Mouse (Mus musculus) liver, embryonic 14 days (tissue): ENCODE results near the gene Prkcsh. TPM values are rescaled to one million over a fixed set of nuclear protein-coding genes. Genes with fewer than 3 reads are reported as not detected.

Experiments
- polyA plus RNA-seq: library from polyadenylated mRNA; depleted of rRNA; stranded (reverse); fragments of >200 nt; gene quantifications from 2 replicates; pipeline ENCODE4 v1.2.3, GENCODE M21; 2012; rRNA removed

Prkcsh gene
- polyA plus RNA-seq: 41.7 and 46.6 TPM in 2 replicates

GRCm38 (mm10) chr9:22002194-22003162 lies at the start of gene Prkcsh, which contains the start of gene Ccdc151:
Gene Prkcsh, plus strand, starts transcription at chr9:22002806.
Gene Ccdc151, minus strand, starts transcription at chr9:22002634.

DNA sequence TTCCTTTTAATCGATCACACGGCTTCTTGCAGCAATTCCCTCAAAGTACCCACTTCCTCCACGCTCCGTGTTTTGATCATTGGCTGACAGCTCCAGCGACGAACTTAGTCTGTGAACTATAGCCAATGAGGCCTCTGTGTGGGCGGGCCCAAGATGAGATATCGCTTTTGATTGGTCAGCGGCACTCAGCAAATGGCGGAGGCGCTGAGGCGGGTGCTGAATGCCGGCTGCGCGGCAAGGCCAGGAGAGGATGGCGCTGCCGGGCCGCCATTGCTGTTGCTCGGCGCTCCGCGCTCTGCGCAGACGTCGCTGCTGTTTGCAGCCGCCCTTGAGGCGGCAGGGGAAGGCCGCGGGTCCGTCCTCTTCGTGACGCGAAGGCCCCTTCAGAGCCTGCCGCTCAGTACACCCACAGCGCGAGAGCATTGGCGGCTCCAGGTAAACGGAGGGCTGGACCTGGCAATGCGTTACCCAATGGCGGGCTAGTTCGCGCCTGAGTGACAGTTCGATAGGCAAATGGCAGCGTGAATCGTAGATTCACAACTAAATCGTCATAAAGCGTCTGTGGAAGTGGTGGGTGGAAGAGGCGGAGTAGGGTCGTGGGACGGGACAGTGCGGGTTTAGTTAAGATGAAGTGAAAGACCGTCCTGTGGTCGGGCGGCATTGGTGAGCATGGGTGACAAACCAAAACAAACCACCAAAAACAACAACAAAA lies 46.9 kb upstream of the Prkcsh start, which contains the start of gene Swsap1:
Swsap1 (plus strand) TSS at position 186 of the 712 bp plus-strand sequence.

GRCm38 (mm10) chr9:21963417-21963816 lies 39.2 kb upstream of the Prkcsh start, which contains the start of gene Epor:
Gene Epor, minus strand, starts transcription at chr9:21963506.

GRCm38 (mm10) chr9:21989230-21990110 lies 13.1 kb upstream of the Prkcsh start, which contains the start of gene Rgl3:
Gene Rgl3, minus strand, starts transcription at chr9:21989446.

DNA sequence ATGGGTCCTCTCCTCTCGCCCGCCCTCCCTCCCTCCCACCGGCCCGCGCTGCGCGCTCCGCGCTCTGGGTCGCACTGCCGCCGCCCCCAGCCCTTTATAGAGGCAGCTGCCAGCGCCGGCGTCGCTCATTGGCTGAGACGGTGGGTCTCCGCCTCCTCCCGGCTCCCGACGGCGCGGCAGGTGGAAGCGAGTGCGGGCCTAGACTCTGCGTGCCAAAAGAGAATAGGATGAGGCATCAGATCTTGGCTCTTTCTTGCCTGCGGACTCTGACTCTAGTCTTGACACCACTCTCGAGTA lies 49.3 kb downstream of the Prkcsh start, which contains the start of gene Elavl3:
Elavl3 (minus strand) TSS at position 66 of the 297 bp plus-strand sequence.

Other genes starting within 250 kb of the Prkcsh start
- 52.4 and 58.5 TPM in 2 replicates for gene Spc24, start 242.5 kb upstream of the Prkcsh start, polyA plus RNA-seq
- gene Kank2, start 204.1 kb upstream of the Prkcsh start, polyA plus RNA-seq: 3.9 and 4.1 TPM in 2 replicates
- 17.9 and 18.5 TPM in 2 replicates for gene Angptl8, start 167.3 kb upstream of the Prkcsh start, polyA plus RNA-seq
- 9.2 and 9.4 TPM in 2 replicates for gene Dock6, start 150.2 kb upstream of the Prkcsh start, polyA plus RNA-seq
- gene Rab3d, start 84.6 kb upstream of the Prkcsh start, polyA plus RNA-seq: 5.2 and 5.5 TPM in 2 replicates
- 1.1 and 1.3 TPM in 2 replicates for gene Ccdc159, start 75.3 kb upstream of the Prkcsh start, polyA plus RNA-seq
- gene Tmem205, start 75.2 kb upstream of the Prkcsh start, polyA plus RNA-seq: 31.9 and 38.6 TPM in 2 replicates
- gene Plppr2, start 65.8 kb upstream of the Prkcsh start, polyA plus RNA-seq: 2.4 and 2.6 TPM in 2 replicates
- gene Swsap1, start 47.1 kb upstream of the Prkcsh start, polyA plus RNA-seq: 1.2 and 1.4 TPM in 2 replicates
- 117 and 141 TPM in 2 replicates for gene Epor, start 39.3 kb upstream of the Prkcsh start, polyA plus RNA-seq
- 0.10 TPM in 2 replicates for gene Rgl3, start 13.4 kb upstream of the Prkcsh start, polyA plus RNA-seq
- gene Ccdc151, start 172 bp upstream of the Prkcsh start, polyA plus RNA-seq: 0.05 and 0.06 TPM in 2 replicates
- gene Elavl3, start 49.2 kb downstream of the Prkcsh start, polyA plus RNA-seq: 0.01 and 0.03 TPM in 2 replicates
- gene Gm49318, start 68.5 kb downstream of the Prkcsh start, polyA plus RNA-seq: not detected in 2 replicates
- 7.3 and 7.9 TPM in 2 replicates for gene Zfp653, start 68.6 kb downstream of the Prkcsh start, polyA plus RNA-seq
- 13.1 and 15.4 TPM in 2 replicates for gene Ecsit, start 82.6 kb downstream of the Prkcsh start, polyA plus RNA-seq
- gene Cnn1, start 96.4 kb downstream of the Prkcsh start, polyA plus RNA-seq: 0.12 and 0.29 TPM in 2 replicates
- gene Elof1, start 114.4 kb downstream of the Prkcsh start, polyA plus RNA-seq: 52.9 and 66.3 TPM in 2 replicates
- gene Acp5, start 132.9 kb downstream of the Prkcsh start, polyA plus RNA-seq: 160 and 181 TPM in 2 replicates
- 29.2 and 32.3 TPM in 2 replicates for gene Pigyl, start 154.0 kb downstream of the Prkcsh start, polyA plus RNA-seq
- 0.02 and 0.05 TPM in 2 replicates for gene Zfp872, start 185.3 kb downstream of the Prkcsh start, polyA plus RNA-seq
- 5.2 and 5.7 TPM in 2 replicates for gene Zfp809, start 222.9 kb downstream of the Prkcsh start, polyA plus RNA-seq